Mouse (Mus musculus) heart, adult 2 months (tissue): ENCODE data around the gene Trp53i11. TPM values are rescaled to one million over a fixed set of nuclear protein-coding genes. Genes with fewer than 3 reads are reported as not detected.

ENCODE experiments used
- DNase-seq, 2 experiments: peaks; one replicate each; pipeline ENCODE4 v3.0.0; 2021
- H3K27ac ChIP-seq: fragments of 200-600 bp; 2 replicates; pipeline ENCODE4 v1.8.1; 2022
- H3K27me3 ChIP-seq: fragments of 200-500 bp; 2 replicates; pipeline ENCODE4 v1.6.1; 2012; ENCODE audit warnings: mild to moderate bottlenecking, low read length, inconsistent platforms, mixed read lengths; ENCODE audit not compliant: control insufficient read depth, insufficient read depth
- H3K36me3 ChIP-seq: fragments of 200-500 bp; 2 replicates; pipeline ENCODE4 v1.6.1; 2012; ENCODE audit warnings: low read length, inconsistent platforms; ENCODE audit not compliant: control insufficient read depth, insufficient read depth
- H3K4me1 ChIP-seq: fragments of 200-500 bp; 2 replicates; pipeline ENCODE4 v1.6.1; 2011; ENCODE audit warnings: low read length; ENCODE audit not compliant: control insufficient read depth, insufficient read depth
- H3K4me3 ChIP-seq: fragments of 200-600 bp; 2 replicates; pipeline ENCODE4 v1.8.1; 2022
- H3K79me2 ChIP-seq: fragments of 200-500 bp; replicated peaks from 2 replicates; pipeline ENCODE4 v1.6.1; 2012; ENCODE audit warnings: mild to moderate bottlenecking, inconsistent platforms, low read length, moderate library complexity, mixed read lengths; ENCODE audit not compliant: control insufficient read depth, insufficient read depth
- H3K9ac ChIP-seq: fragments of 200-500 bp; 2 replicates; pipeline ENCODE4 v1.6.1; 2012; ENCODE audit warnings: low read depth, mild to moderate bottlenecking, control low read depth, inconsistent platforms, low read length, mixed read lengths
- CTCF ChIP-seq: fragments of 200-600 bp; IDR thresholded peaks from 2 replicates; pipeline ENCODE4 v1.8.1; 2022; ENCODE audit warnings: antibody characterized with exemption, mild to moderate bottlenecking, moderate library complexity
- EP300 ChIP-seq: fragments of 200-500 bp; IDR thresholded peaks from 2 replicates; pipeline ENCODE4 v1.6.1; 2011; ENCODE audit warnings: low read depth, low read length, control low read depth; ENCODE audit not compliant: insufficient read depth
- POLR2A ChIP-seq: fragments of 200-500 bp; IDR thresholded peaks from 2 replicates; pipeline ENCODE4 v1.6.1; 2011; ENCODE audit warnings: mild to moderate bottlenecking, low read depth, low read length, control low read depth; ENCODE audit not compliant: insufficient read depth
- WGBS: fragments of 180-500 bp; shearing (Covaris S2); methylation state at CpG from one replicate; pipeline ENCODE4 v1.1.7; 2018; 5-methylcytosine and 5-hydroxymethylcytosine counted together
- intact Hi-C: fragments of 180-260 bp; cut with DNase I; formaldehyde crosslinking; loops from one replicate; pipeline ENCODE4 v1.15.1; 2025
- polyA plus RNA-seq: library from polyadenylated mRNA; depleted of rRNA; stranded (reverse); fragments of >200 nt; gene quantifications from 2 replicates; pipeline ENCODE4 v1.2.3, GENCODE M21; 2012
- total RNA-seq, 2 experiments: library from RNA; stranded (reverse); gene quantifications; 2 replicates each; pipeline ENCODE4 v1.2.3; 2021

The Trp53i11 gene
- total and polyA plus RNA-seq, 3 experiments, result 25.2 to 34.4 (median 33.2) TPM

DNA sequence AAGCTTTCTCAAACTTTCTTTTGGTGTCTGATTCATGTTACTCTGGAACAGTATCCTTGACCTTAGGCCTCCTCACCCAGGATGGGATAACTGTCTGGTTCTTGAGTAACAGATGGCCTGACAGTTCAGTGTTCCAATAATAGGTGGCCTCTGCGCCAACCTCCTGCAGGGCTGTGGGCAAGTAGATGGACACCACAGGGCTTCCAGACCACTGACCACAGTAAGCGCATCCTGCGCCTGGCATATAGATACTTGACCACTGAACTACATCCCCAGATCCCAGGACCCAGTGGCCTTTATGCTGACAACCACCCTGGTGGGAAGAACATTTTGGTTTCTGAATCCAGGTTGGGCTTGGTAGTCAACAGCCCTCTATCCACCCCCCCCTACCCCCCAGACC lies 32.2 kb downstream of the Trp53i11 start:
- WGBS, result 95% methylated on average over 3 of the region's 3 CpGs

DNA sequence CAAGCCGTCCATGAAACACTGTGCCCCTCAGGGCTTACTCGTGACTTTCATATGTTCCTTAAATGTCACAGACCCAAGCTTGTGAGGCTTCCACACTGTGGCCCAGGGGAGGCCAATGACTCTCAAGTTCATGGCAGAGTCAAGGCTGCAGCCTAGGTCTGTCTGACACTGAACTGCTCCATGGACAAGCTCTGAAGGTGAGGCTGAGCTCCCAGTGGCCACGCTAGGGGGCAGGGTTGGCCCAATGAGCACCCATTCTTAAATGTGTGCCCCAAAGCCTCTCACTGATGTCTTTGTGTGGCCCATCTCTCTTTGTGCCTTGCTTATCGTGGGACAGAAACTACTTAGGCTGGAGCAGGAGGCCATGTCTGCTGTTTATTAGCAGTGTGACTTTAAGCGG lies 33.1 kb downstream of the Trp53i11 start:
- H3K9ac ChIP-seq, result no peak overlapping the region
- intact Hi-C loops, result loop anchor here (10.0 kb wide), 1 partner anchor 434 kb away; no protein-coding TSS in a partner anchor
- DNase-seq, result no peak

More for the DNA sequence above, 32.2 kb downstream of the Trp53i11 start:
- Histone ChIP-seq H3K4me3 (no peak overlapping the region), H3K27ac (no peak overlapping the region), H3K36me3 (no peaks in the 10 kb centered on the region), H3K9ac (no peak overlapping the region), H3K4me1 (peaks cover 6% of the 10 kb centered on the region), H3K27me3 (no peaks in the 10 kb centered on the region), H3K79me2 (no peaks in the 10 kb centered on the region)
- intact Hi-C loops, result loop anchor here (2.0 to 10.0 kb wide), 2 partner anchors 251 to 565 kb away; no protein-coding TSS in a partner anchor
- no peak for DNase-seq
- TF ChIP-seq EP300 (no peak), CTCF (no peak), POLR2A (no peak)

DNA sequence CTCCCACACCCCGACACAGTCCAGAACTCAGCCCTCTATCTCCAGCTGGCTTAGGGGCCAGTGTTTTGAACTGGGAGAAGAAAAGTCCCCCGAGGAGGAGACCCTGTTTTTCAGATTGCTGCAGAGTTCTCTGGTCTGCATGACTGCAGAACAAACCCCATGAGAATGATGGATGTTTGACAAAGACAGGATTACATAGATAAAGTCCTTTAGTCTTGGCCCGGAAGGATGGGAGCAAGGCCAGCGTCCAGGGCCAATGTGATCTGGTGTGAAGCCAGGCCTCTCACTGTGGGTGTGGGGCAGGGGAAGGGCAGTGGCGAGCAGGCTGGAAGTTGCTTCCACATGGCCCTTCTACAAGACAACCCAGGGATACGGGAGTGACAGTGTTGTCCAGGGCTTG lies 36.1 kb downstream of the Trp53i11 start:
- H3K4me3 ChIP-seq, result no peak overlapping the region
- no peak overlapping the region for H3K9ac ChIP-seq
- WGBS, result 9% methylated on average over 6 of the region's 6 CpGs
- H3K27me3 ChIP-seq, result no peaks in the 10 kb centered on the region
- H3K4me1 ChIP-seq, result peaks cover 1% of the 10 kb centered on the region; the same call in 1 of the 2 replicates
- H3K79me2 ChIP-seq, result no peaks in the 10 kb centered on the region
- TF ChIP-seq CTCF (no peak), EP300 (no peak), POLR2A (no peak)
- no peak overlapping the region for H3K27ac ChIP-seq
- DNase-seq, result peak; percentile 56 to 64
- intact Hi-C loops, result loop anchor here (10.0 kb wide), 1 partner anchor 431 kb away; no protein-coding TSS in a partner anchor
- no peaks in the 10 kb centered on the region for H3K36me3 ChIP-seq

More for the DNA sequence above, 33.1 kb downstream of the Trp53i11 start:
- TF ChIP-seq POLR2A (no peak), CTCF (peak; percentile 39)
- Histone ChIP-seq H3K79me2 (no peaks in the 10 kb centered on the region), H3K4me1 (peaks cover 5% of the 10 kb centered on the region), H3K4me3 (no peak overlapping the region), H3K36me3 (no peaks in the 10 kb centered on the region), H3K27ac (no peak overlapping the region), H3K27me3 (no peaks in the 10 kb centered on the region)
- WGBS, result 87% methylated on average over 5 of the region's 5 CpGs

DNA sequence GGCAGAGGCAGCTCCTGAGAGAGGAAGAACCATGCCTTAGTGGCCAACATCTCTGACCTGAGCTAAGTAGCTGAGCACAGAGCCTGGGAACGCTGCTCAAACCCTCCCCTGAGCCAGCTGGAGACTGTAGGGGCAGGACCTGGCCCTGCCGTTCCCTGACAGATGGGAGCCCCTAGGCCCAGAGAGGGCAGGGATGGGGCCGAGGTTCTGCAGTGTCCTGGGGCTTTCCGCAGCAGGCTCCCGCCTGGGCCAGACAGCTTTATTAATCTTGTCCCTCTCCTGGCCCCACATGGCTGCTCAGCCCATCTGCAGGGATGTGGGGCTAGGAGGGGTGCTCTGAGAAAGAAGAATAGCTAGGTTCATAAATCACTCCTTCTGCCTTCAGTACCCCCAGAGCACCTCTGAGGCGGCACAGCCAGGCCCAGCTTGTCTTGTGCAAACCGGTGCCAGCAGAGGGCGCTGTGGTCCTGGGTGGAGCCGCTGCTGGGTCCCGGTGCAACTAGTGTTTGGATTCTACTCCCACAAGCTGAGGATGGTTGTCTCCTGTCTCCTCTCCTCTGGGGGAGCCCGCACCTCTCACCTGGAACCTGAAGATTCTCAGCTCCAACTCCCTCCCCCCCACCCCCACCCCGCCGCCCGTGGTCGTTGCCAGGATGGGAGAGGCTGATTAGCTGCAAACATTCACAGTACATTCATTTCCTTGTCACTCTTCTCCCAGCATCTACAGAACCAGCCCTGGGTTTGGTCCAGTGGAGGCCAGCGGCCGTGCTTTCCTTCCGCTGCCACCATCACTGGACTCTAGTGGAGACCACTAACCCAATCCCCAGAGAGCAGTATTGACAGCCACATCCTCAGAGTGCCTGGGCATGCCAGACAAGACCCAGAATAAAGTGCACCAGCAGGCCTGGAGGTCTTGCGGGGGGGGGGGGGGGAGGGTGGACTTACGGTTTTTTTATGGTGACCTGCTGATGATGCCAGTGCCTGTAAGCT lies 39.6 kb downstream of the Trp53i11 start:
- peak; percentile 84 to 94 for DNase-seq
- peak; percentile 89 for TF ChIP-seq CTCF
- TF ChIP-seq EP300, result peak; percentile 85
- TF ChIP-seq POLR2A, result no peak
- 30% methylated on average over 20 of the region's 20 CpGs for WGBS
- H3K79me2 ChIP-seq, result no peaks in the 10 kb centered on the region
- no peaks in the 10 kb centered on the region for H3K36me3 ChIP-seq
- peaks cover 1% of the 10 kb centered on the region; the same call in 1 of the 2 replicates for H3K4me1 ChIP-seq
- no peak overlapping the region for H3K27ac ChIP-seq
- H3K27me3 ChIP-seq, result no peaks in the 10 kb centered on the region
- intact Hi-C loops, result loop anchor here (1.0 to 10.0 kb wide), 4 partner anchors 52 to 428 kb away; no protein-coding TSS in a partner anchor
- H3K9ac ChIP-seq, result no peak overlapping the region
- H3K4me3 ChIP-seq, result no peak overlapping the region

DNA sequence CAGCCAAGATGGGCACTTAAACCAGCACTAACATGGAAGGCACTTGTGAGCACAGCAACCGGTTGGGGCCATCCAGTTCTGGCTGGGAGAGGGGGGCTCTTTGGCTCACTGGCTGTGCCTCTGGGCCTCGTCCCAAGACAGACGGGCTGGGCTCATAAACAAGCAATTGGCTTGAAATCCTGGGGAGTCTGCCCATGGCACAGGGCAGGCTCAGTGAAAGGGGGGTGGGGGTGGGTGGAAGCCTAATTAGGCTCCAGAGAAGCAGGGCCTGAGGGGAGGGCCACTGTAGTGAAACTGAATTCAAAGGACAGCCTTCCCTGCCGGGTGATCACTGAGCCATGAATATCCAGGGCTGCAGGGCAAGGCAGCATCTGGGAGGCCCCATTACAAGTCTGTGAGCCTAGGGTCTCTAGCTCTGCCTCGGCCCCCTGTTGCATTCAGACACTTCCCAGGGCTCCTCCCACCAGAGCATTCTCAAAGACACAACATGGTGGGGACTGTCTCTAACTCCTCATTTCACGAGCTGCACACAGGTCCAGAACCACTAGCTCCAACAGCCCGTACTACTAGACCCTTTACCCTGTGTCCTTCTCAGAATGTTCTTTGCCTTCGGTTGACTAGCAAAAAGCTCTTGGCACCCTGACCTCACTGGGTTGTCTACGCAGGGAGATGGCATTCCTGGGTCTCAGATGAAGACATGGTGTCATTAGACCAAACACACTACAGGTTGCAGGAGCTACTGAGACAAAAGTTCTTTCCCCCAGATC lies 40.5 kb downstream of the Trp53i11 start:
- intact Hi-C loops, result loop anchor here (1.0 to 10.0 kb wide), 5 partner anchors 33 to 427 kb away; no protein-coding TSS in a partner anchor
- no peak overlapping the region for H3K9ac ChIP-seq
- H3K27me3 ChIP-seq, result no peaks in the 10 kb centered on the region
- no peaks in the 10 kb centered on the region for H3K79me2 ChIP-seq
- TF ChIP-seq CTCF, result no peak
- no peak for TF ChIP-seq POLR2A
- no peak for TF ChIP-seq EP300
- DNase-seq, result peak in 1 of 2 experiments; percentile 26
- peaks cover 1% of the 10 kb centered on the region; the same call in 1 of the 2 replicates for H3K4me1 ChIP-seq
- H3K36me3 ChIP-seq, result no peaks in the 10 kb centered on the region
- WGBS, result 56% methylated on average over 9 of the region's 9 CpGs
- H3K27ac ChIP-seq, result no peak overlapping the region; the same call in 1 of the 2 replicates
- no peak overlapping the region for H3K4me3 ChIP-seq
